Mouse (Mus musculus): ENCODE measurements around the gene Cyp2a4.
"Not testable (repeated sequence)": the region's sequence is repeated elsewhere in the genome, so short reads cannot be mapped to it uniquely, and the experiment has no call there.

The Cyp2a4 gene

GRCm38 (mm10) chr7:26306926-26307325, at the start of gene Cyp2a4:
Gene Cyp2a4, plus strand, starts transcription at chr7:26307169.
- DNase-seq (ENCODE audit: low spot score in 2 of 2): not testable (repeated sequence)

- not testable (repeated sequence) for DNase-seq (ENCODE audit: low spot score in 2 of 2)
Observed at GRCm38 (mm10) chr7:26260034-26260433, 46.9 kb upstream of the Cyp2a4 start, which contains the start of gene Vmn1r184. Gene Vmn1r184, plus strand, starts transcription at chr7:26260334.

- not testable (repeated sequence) for DNase-seq (ENCODE audit: low spot score in 2 of 2)
Observed at GRCm38 (mm10) chr7:26303429-26304166, 3.4 kb upstream of the Cyp2a4 start.

GRCm38 (mm10) chr7:26311786-26312185, 4.8 kb downstream of the Cyp2a4 start:
- DNase-seq (ENCODE audit: low spot score in 2 of 2): not testable (repeated sequence)

GRCm38 (mm10) chr7:26315194-26315593, 8.2 kb downstream of the Cyp2a4 start:
- DNase-seq (ENCODE audit: low spot score in 2 of 2): not testable (repeated sequence)

- DNase-seq (ENCODE audit: low spot score in 2 of 2): not testable (repeated sequence)
Observed at GRCm38 (mm10) chr7:26315809-26316208, 8.8 kb downstream of the Cyp2a4 start.

- not testable (repeated sequence) for DNase-seq (ENCODE audit: low spot score in 2 of 2)
Observed at GRCm38 (mm10) chr7:26320361-26320760, 13.4 kb downstream of the Cyp2a4 start.

GRCm38 (mm10) chr7:26350177-26350576, 43.2 kb downstream of the Cyp2a4 start:
- DNase-seq (ENCODE audit: low spot score in 2 of 2): not testable (repeated sequence)

GRCm38 (mm10) chr7:26352258-26352657, 45.3 kb downstream of the Cyp2a4 start:
- DNase-seq (ENCODE audit: low spot score in 2 of 2): not testable (repeated sequence)

GRCm38 (mm10) chr7:26356719-26357118, 49.8 kb downstream of the Cyp2a4 start:
- DNase-seq (ENCODE audit: low spot score in 2 of 2): not testable (repeated sequence)

Data from frontal cortex, postnatal 10 days (tissue).